Mouse (Mus musculus): ENCODE data around the gene Thra. TPM values are rescaled to one million over a fixed set of nuclear protein-coding genes. Genes with fewer than 3 reads are reported as not detected.

The Thra gene
- total RNA-seq, 2 experiments from 2014 or later: 102 to 117 TPM

DNA sequence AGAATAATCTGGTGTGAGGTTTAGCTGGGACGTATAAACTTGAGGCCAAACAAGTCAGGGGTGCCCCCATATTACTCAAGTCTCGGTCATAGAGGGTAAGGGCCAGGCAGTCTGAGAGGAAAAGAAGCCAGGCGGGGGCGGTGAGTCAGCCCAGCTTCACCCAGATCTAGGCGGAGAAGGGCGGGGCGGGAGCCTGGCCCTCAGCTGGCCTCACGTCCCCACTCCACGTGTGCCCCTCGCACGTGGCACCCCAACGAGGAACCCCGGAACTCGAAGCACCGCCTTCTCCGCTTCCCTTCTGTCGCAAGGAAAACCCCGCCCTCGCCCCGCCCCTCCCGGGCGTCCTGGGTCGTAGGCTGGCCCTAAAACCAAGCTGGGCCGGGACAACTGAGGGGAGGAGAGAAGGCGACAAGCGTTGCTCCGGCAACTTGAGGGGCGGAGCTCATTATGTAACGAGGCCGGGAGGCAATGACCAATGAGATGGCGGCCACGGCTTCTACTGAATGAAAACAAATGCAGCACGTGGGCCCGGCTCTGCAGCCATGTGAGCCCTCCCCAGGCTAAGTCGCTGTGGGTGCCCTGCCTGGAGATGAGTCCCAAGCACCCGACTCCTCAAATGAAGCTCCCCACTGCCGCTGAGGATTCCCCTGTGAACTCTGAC, 33.3 kb downstream of the Thra start:
- intact Hi-C loops (cut with DNase I): loop anchor here (2.0 to 5.0 kb wide), 3 partner anchors 13 to 51 kb away; no protein-coding TSS in a partner anchor
- peak; percentile 100 for DNase-seq (ENCODE audit: low spot score)

DNA sequence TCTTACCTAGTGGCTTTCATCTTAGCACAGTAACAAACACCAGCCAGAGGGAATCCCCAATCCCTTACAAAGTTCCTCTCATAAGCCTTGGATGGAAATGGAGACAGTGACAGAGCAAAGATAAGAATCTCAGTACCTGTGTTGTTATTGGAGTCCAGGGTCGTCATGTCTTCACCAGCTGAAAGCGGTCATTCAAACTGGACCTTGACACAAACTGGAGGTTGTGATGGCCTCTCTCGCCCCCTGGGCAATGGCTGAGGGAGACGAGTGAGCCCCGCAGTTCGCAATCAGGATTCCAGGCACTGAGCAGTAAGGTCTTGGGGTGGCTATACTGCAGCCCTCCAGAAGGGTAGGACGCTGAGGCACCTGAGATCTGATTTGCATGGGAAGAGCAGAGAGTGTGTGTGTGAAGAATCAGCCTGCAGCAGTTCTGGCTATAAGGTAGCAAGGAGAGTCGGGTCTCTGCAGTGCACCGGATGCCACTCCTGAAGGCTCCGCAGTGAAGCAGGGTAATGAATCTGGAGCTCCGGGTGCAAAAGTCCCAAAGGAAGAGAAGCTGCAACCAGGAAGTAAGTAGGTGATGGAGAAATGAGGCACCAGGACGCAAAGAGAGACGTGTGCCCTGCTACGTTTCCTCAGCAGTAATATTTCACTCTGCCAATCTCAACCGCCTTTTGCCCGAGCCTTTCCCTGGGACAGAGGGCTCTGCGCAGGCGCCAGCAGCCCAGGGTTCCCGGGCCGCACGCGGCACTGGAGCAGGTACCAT, 34.3 kb downstream of the Thra start, which contains the start of gene Nr1d1:
Gene Nr1d1 (minus strand): TSS at position 752 of the 766 bp plus-strand sequence.
- intact Hi-C loops (cut with DNase I): loop anchor here (1.0 to 5.0 kb wide), 2 partner anchors 9 to 52 kb away; no protein-coding TSS in a partner anchor
- no peak for DNase-seq (ENCODE audit: low spot score)

DNA sequence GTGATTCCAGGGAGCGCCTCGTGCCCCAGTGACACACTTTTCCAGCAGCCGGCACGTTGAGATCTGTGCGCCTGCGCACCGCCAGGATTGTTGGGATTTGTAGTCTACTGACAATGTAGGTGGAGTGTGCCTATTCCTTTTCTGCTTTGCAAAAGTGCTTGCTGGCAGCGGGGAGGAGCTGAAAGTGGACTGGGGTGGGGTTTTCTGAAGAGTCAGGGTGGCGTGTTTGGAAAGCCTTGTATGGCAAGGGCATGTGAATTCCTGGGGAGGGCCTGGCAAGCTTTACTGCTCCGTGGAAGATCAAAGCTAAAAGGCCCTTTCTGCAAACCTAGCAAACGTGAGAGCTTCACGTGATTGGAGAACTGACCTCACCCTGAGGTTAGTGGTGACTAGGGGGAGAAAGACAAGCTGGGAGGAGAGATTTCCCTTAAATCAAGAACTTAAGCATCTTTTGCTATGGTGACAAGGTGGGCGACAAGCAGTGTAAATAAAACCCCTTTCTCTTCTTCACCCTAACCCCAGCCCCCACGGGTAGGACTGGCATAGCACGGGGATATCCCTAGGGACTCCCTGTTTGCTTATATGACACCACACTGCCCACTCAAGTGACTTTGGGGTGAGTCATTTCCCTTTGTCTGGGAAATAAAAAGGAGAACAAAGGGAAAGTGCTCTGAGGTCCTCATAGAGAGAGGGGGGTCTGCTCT, 35.1 kb downstream of the Thra start:
- intact Hi-C loops (cut with DNase I): loop anchor here (1.0 kb wide), 1 partner anchor 8 kb away; no protein-coding TSS in a partner anchor
- DNase-seq (ENCODE audit: low spot score): peak; percentile 100

DNA sequence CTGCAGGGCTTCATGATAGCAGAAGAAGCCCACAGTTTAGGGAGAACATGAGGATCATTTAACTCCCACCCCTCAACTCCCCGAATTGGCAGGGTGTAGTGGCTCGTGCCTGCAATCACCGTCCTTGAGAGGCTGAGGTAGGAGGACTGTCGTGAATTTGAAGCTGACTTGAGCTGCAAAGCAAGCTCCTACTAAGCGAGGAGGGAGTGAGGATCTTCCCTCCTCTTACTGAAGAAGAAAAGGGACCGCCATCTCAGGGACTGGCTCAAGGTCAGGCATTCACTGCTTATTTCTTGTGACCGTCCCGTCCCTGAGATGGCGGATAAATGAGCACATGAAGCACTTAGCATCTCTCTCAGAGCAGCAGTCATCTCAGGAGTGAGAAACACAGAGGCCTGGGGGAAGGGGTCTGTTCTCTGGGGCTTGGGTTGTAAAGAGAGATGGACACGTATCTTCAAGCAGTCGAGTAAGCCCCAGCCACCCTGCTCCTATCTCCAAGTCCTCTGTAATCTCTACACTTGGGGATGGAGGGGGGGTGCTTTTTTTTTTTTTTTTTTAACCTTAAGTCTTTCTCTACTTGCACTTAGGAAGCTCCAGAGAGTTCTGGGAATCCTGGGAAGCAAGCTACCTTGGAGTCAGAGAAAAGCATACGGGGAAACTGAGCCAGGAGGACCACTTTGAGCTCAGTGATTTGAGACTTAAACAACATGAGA, 35.8 kb downstream of the Thra start:
- DNase-seq (ENCODE audit: low spot score): no peak
- intact Hi-C loops (cut with DNase I): no loop called here

DNA sequence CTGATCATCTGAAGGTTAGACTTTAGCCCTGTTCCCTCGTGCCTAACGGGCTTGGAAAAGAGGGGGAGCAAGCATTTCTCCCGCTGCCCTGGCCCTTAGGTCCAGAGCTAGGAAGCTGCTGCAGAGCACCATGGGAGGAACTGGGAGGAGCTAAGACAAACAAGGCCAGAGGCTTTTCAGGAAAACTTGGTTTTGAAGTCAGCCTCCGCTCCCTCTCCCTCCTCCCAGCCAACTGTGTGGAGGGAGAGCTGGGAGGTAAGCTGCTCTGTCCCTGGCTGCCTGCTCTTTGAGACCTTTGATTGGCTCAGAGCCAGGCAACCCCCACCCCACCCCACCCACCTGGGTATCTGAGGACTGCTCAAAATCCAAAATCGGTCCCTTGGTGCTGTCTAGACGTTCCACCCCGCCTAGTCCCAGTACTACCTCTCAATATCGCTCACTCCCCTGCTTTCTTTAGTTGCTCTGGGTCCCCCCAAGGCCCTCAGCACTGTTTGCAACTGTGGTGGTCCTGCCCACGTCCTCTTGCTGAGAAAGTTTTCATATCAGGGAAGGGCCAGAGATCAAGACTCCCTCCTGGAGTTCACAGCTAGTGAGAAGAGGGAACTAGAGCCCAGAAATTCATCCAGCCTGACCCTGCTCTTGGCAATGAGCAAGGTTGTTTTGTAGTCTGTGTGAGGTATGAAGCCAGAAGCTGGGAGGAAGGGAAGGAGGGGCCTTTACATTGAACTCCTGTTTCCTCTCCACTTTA, 36.6 kb downstream of the Thra start:
- DNase-seq (ENCODE audit: low spot score): peak; percentile 68
- intact Hi-C loops (cut with DNase I): no loop called here

DNA sequence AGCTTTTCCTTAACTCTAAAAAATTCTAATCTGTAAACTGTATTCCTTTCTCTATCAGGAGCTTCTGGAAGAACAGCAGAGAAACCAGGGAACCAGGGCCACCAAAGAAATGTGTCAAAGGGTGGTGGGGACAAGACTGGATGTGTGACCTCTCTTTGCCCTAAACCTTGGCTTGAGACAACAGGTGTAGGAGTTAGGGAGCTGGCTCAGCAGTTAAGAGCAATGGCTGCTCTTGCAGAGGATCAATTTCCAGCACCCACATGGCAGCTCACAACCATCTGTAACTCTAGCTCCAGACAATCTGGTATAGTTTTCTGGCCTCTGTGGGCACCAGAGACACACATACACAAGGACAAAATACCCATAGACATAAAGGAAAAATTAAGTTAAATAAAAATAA, 37.5 kb downstream of the Thra start:
- no peak for DNase-seq (ENCODE audit: low spot score)
- intact Hi-C loops (cut with DNase I): no loop called here

DNA sequence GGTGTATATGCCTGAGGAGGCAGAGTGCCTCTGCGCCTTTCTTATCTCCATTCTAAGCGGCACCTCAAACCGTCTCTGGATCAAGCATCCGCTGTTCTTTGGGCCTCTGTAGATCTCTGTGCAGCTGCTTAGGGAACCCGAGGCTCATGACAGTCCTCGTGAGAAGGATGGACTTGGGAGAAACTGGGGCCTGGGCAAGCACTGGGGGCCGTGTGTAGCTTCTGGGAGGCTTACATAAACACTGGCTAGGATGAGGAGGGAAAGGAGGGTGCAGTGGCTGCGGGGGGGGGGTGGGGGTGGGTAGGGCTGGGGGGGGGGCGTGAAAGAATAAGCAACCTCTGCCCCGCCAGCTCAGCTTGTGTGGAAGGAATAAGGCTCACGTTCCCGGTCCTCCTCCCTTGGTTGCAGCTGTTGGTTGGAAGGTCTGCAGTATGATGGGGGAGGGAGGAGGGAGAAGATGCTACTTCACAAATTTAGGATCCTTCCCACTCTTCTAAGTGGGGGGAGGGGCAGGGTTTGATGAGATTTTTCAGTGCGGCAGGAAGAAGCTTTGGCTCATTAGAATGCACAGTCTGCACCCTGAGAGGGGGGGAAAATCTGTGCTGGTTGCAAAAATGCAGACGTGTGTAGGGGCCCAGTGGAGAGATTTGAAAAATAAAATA, 41.5 kb downstream of the Thra start:
- DNase-seq (ENCODE audit: low spot score): peak; percentile 74
- intact Hi-C loops (cut with DNase I): no loop called here

DNA sequence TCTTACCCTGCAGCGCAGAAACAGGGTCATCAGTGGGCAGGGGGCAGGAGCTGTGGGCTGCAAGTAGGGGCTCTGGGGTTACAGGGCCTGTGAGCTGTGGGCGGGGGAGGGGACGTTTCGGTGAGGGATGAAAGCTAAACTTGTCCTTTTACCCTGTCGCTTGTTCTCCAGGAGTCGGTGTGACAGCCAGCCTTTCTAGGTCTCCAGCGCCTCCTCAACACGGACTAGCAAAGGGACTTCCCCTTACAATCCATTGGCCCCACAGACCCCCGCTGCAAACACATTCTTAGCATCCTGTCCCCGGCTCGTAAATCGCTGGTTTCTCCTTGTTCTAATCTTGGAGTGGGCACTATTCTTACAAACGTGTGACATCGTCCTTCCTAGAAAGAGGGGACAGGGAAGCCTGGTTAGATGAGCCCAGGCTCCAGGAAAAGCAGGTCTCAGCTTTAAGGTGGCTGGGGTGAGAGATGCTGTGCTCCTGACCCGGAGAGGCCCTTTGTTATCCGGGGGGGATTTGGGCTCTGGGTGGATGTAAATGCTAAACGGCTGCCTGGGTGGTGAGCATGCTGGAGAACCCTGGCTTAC, 42.3 kb downstream of the Thra start:
- intact Hi-C loops (cut with DNase I): loop anchor here (1.0 kb wide), 1 partner anchor 7 kb away; the partner anchor contains the start of gene Nr1d1
- no peak for DNase-seq (ENCODE audit: low spot score)

DNA sequence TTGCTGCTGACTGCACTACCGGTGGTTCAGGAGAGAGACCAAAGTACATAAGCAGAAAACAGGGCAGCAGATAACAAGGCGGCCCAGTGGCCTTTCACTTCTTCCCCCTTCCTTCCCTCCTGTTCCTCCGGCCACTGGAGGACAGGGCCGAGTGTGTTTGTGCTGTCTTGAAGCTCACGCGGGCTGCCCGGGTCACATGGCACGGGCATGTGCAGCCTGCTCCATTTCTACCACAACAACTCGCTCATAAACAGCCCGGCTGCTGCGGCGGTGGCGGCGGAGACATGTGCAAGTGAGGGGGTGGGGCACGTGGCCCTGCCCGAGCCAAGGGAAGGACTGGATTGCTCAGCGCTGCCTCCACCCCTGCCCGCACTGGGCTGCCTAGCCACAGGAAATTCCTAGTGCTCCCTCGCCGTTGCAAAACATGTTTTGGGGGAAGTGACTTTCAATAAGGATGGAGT, 42.8 kb downstream of the Thra start:
- intact Hi-C loops (cut with DNase I): loop anchor here (1.0 kb wide), 1 partner anchor 8 kb away; the partner anchor contains the start of gene Nr1d1

DNA sequence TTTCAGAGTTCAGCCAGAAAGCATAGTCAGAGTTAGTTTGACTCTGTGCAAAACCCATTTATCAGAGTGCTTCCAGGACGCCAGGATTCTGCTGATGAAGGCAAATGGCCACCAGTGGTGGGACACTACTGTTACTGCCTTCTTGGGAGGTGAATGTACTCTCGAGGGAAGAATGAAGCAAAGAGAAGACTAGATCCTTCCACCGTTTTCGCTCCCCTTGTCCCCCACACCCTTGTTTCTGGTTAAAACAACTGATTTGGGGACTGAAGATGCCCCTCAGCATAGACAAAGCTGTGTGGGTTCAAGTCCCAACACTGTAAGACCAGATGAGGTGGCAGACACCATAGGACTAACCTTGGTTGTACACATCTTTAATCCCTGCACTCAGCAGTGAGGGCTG, 43.7 kb downstream of the Thra start:
- intact Hi-C loops (cut with DNase I): no loop called here
- DNase-seq (ENCODE audit: low spot score): no peak

More for the DNA sequence above, 42.8 kb downstream of the Thra start:
- peak; percentile 99 for DNase-seq (ENCODE audit: low spot score)

DNA sequence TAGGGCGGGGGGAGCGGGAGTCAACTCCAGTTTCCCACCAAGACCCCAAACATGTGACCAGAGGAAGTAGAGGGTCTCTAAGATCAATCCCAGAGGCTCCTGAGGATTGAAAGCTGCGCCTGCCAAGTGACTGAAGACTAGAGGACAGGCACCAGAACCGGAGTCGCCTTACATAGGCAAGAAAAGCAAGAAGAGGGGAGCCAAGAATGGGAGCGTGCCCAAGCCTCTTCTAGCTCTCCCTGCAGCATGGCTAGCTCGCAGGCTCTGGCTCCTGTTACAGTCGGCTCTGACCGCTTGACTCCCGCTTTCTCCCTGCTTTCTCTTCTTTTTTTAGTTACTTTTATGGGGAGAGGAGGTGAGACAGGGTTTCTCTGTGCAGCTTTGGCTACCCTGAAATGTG, 44.8 kb downstream of the Thra start:
- peak; percentile 21 for DNase-seq (ENCODE audit: low spot score)
- intact Hi-C loops (cut with DNase I): no loop called here

DNA sequence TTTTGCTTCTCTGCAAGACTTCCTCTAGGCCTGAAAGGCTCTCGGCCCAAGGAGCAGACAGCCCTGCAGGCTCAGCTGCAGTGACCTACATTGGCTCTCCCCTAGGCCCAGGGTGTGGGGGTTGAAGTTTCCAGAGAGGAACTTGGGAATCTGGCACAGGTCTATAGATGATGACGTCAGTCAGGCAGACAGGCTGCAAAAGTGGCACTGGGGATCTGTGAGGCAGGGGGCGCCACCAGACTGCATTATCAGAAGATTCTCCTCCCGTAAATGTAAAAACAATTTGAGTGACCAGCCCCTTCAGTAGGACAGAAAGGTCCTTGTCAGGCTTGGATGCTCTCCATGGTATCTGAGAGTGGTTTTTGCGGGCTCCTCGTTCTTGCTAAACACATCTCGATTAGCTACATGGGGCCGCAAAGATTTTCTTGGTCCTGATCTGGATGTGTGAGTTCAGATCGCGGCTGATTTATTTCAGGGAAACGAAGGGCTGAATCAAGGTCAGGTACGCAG, 45.4 kb downstream of the Thra start:
- DNase-seq (ENCODE audit: low spot score): peak; percentile 86
- intact Hi-C loops (cut with DNase I): loop anchor here (2.0 kb wide), 1 partner anchor 13 kb away; no protein-coding TSS in a partner anchor

DNA sequence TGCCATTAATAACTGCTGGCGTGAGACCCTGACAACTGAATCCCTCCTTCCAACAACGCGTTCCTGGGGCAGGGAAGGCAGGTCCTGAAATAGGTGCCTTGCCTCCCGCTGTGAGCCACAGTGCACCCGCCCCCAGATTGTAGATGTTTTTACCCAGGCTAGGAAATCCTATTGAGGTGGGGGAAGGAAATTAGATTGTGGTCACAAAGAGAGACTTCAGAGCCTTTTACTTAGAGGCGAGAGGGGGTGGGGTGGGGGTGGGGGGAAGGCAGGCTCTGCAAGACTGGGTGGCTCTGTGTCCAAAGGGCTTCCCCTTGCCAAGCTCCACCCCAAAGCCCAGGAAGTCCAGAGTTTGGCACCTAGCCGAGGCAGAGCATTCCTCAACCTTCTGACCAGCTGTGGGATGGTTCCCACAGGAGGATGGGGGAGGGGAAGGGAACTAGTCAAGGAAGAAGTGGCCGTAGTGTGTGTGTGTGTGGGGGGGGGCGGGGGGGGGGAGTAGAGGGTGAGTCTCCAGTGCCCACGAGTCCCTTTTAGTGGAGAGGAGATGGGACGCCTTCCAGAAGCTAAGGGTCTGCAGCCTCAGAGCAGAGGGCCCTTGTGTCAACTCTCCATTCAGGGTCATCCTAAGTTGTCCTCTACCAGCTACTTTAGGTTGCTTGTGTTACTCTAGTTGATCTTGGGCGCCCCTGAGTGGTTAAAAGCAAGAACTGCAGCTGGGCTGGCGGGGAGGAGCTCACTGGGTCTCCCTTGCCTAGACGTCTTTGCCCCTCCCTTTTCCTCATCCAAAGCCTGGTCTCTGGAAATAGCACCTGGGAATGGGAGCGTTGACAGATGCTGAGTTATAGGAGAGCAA, 46.1 kb downstream of the Thra start:
- DNase-seq (ENCODE audit: low spot score): peak; percentile 96
- intact Hi-C loops (cut with DNase I): loop anchor here (1.0 to 2.0 kb wide), 2 partner anchors 14 to 45 kb away; no protein-coding TSS in a partner anchor

DNA sequence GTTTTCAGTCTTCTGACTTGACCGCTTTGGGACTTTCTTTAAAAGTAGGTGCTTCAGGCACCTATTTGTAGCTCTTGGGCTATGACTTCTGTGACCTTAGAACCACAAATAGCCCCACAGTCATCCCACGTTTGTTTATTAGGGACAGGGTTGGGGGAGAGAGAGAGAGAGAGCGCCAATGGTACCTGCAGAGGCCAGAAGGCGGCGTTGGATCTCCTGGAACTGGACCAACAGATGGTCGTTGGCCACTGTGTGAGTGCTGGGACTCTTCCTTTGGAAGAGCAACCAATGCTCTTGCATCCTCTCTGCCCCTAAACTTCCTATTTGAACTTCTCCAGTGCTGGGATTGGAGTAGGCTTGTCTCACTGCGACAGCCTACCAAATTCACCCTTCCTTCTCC, 46.8 kb downstream of the Thra start:
- intact Hi-C loops (cut with DNase I): loop anchor here (1.0 to 2.0 kb wide), 2 partner anchors 14 to 46 kb away; no protein-coding TSS in a partner anchor
- DNase-seq (ENCODE audit: low spot score): no peak

DNA sequence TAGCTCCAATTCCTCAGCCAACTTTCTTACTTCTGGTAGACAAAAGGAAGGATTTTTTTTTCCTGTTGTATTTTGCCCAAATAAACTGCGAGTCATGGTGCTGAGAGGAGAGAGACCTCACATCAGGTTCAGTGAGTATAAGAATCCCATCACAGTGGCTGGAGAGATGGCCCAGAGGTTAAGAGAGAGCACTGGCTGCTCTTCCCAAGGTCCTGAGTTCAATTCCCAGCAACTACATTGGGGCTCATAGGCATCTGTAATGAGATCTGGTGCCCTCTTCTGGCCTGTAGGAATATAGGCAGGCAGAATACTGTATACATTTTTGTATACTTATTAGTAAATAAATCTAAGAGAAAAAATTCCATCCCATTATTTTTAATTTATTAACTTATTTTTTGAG, 47.3 kb downstream of the Thra start:
- intact Hi-C loops (cut with DNase I): loop anchor here (1.0 to 2.0 kb wide), 4 partner anchors 15 to 77 kb away; no protein-coding TSS in a partner anchor
- no peak for DNase-seq (ENCODE audit: low spot score)

DNA sequence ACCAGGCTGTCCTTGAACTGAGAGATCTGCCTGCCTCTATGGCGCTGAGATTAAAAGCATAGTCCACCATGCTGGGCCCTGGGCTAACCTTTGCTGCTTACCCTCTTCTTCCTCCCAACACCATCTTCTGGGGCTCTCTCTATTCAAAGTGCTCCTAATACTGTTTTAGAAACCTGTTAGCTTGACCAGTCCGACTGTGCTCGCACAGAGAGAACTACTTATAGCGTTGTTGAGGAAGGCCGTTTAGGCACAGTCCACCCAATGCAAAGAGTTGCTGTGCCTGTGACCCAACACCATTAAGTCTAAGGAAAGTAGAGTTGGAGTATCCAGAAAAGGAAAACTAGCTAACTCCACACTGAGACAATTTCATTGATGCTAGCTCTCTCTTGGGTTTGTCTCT, 47.7 kb downstream of the Thra start:
- DNase-seq (ENCODE audit: low spot score): no peak
- intact Hi-C loops (cut with DNase I): loop anchor here (2.0 kb wide), 2 partner anchors 41 to 77 kb away; no protein-coding TSS in a partner anchor
